Mouse (Mus musculus) mature B cell (primary cell): Measurements from ENCODE around the gene Icam1.
"Not testable (repeated sequence)": the region's sequence is repeated elsewhere in the genome, so short reads cannot be mapped to it uniquely, and the experiment has no call there.

Experiments used
- in situ Hi-C: fragments of 300-500 bp; cut with MboI; formaldehyde crosslinking; loops from 2 replicates; pipeline ENCODE4 v1.14.3; 2019

Icam1 gene

GRCm38 (mm10) chr9:21043563-21043962, 27.8 kb downstream of the Icam1 start:
- in situ Hi-C loops: no loop called here

- in situ Hi-C loops: not testable (repeated sequence)
Observed at GRCm38 (mm10) chr9:21044785-21045184, 29.0 kb downstream of the Icam1 start.

- in situ Hi-C loops: no loop called here
Observed at GRCm38 (mm10) chr9:21045235-21045634, 29.4 kb downstream of the Icam1 start.

GRCm38 (mm10) chr9:21051578-21051977, 35.8 kb downstream of the Icam1 start:
- in situ Hi-C loops: no loop called here

- in situ Hi-C loops: no loop called here
Observed at GRCm38 (mm10) chr9:21062928-21063327, 47.1 kb downstream of the Icam1 start.

GRCm38 (mm10) chr9:21067006-21067684, 51.4 kb downstream of the Icam1 start, which contains the start of gene Zglp1:
Gene Zglp1, minus strand, starts transcription at chr9:21067093.
- in situ Hi-C loops: no loop called here

- in situ Hi-C loops: loop anchor here (5.0 kb wide), 1 partner anchor 40 kb away; the partner anchor contains the start of gene Icam5
Observed at GRCm38 (mm10) chr9:21072641-21073040, 56.9 kb downstream of the Icam1 start.

GRCm38 (mm10) chr9:21073044-21073840, 57.5 kb downstream of the Icam1 start, which contains the start of the genes Gm49373 and Fdx1l:
Gene Gm49373, minus strand, starts transcription at chr9:21073096.
Gene Fdx1l, minus strand, starts transcription at chr9:21073614.
- in situ Hi-C loops: loop anchor here (5.0 kb wide), 1 partner anchor 41 kb away; the partner anchor contains the start of gene Icam5

- in situ Hi-C loops: loop anchor here (5.0 kb wide), 1 partner anchor 42 kb away; the partner anchor contains the start of gene Icam5
Observed at GRCm38 (mm10) chr9:21074173-21074572, 58.4 kb downstream of the Icam1 start.

GRCm38 (mm10) chr9:21075625-21076024, 59.8 kb downstream of the Icam1 start:
- in situ Hi-C loops: no loop called here
